Mouse (Mus musculus) CD8-positive naive resting alpha-beta T cell, adult 2 months (primary cell): ENCODE measurements around the gene Tmed1.
"Not testable (repeated sequence)": the region's sequence is repeated elsewhere in the genome, so short reads cannot be mapped to it uniquely, and the experiment has no call there.

Source experiments
- DNase-seq, 2 experiments: peaks; one replicate each; pipeline ENCODE4 v3.0.0; 2022; ENCODE audit warnings: low read depth in 2 of 2, low spot score in 2 of 2

Gene Tmed1

GRCm38 (mm10) chr9:21477707-21478106 lies 32.3 kb downstream of the Tmed1 start:
- no peak for DNase-seq

GRCm38 (mm10) chr9:21472913-21473312 lies 37.1 kb downstream of the Tmed1 start:
- DNase-seq: no peak

- DNase-seq: peak; percentile 59 to 76
These were observed 40.7 kb downstream of the Tmed1 start for GRCm38 (mm10) chr9:21469032-21470024.

GRCm38 (mm10) chr9:21464565-21464928 lies 45.5 kb downstream of the Tmed1 start:
- DNase-seq: not testable (repeated sequence)

- DNase-seq: no peak
These were observed 46.1 kb downstream of the Tmed1 start for GRCm38 (mm10) chr9:21463766-21464564.

- no peak for DNase-seq
These were observed 46.9 kb downstream of the Tmed1 start for GRCm38 (mm10) chr9:21463138-21463590.

- no peak for DNase-seq
These were observed 49.6 kb downstream of the Tmed1 start for GRCm38 (mm10) chr9:21460400-21460940.

- DNase-seq: no peak
These were observed 51.2 kb downstream of the Tmed1 start for GRCm38 (mm10) chr9:21458821-21459220.
